Mouse (Mus musculus) monocyte, adult 5-6 weeks (primary cell): ENCODE measurements around the gene Glud1. TPM values are rescaled to one million over a fixed set of nuclear protein-coding genes. Genes with fewer than 3 reads are reported as not detected.
A peak's percentile ranks its signal among the peaks of the same experiment; 100 is the strongest.

ENCODE experiments used
- ATAC-seq: fragments of 153-309, 156-312 bp; replicated peaks from 2 replicates; pipeline ENCODE4 v1.8.0; 2017; ENCODE audit warnings: mild to moderate bottlenecking; ENCODE audit not compliant: low TSS enrichment, insufficient number of reproducible peaks, severe bottlenecking, poor library complexity, low FRiP score
- total RNA-seq: library from RNA; stranded (forward); fragments of 200-1000, 200-491, 200-594 nt; gene quantifications from 3 replicates; pipeline ENCODE4 v1.2.3, GENCODE M21; 2017

The Glud1 gene
- 385 to 458 TPM (median 387 TPM) in 3 replicates for total RNA-seq

DNA sequence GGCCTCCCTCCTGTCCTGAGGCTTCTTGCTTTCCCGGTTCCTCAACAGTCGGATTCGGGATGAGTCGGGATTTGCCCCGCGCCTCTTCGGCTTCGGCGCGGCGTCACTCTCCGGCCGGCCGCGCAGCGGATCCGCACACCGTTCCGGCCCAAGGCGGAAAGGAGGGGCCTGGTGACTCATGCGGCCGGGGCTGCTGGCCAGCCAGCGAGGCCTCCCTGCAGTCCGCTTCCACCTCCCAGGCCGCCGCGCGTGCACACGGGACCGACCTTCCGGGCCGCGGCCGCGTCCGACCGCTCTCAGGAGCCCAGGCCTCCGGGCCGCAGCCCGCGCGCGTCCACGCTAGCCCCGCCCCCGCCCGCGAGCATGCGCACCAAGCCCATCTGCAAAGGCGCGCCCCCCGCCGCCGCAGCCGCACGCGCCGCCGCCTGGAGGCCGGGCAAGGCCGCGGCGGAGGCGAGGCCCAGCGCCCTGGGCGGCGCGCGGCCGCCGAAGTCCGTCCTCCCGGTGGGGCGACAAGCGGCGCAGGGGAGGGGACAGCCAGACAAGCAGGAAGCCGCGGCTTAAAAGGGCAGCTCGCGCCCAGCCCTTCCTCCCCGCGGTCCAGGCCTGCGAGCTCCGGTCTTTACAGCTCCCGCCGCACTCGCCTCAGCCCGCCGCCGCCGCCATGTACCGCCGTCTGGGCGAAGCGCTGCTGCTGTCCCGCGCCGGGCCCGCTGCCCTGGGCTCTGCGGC is at the start of gene Glud1, which contains the start of gene Shld2:
Glud1 (plus strand) TSS at position 494 of the 732 bp plus-strand sequence.
Shld2 (minus strand) TSS at position 260 of the 732 bp plus-strand sequence.
- ATAC-seq: peak; percentile 78

DNA sequence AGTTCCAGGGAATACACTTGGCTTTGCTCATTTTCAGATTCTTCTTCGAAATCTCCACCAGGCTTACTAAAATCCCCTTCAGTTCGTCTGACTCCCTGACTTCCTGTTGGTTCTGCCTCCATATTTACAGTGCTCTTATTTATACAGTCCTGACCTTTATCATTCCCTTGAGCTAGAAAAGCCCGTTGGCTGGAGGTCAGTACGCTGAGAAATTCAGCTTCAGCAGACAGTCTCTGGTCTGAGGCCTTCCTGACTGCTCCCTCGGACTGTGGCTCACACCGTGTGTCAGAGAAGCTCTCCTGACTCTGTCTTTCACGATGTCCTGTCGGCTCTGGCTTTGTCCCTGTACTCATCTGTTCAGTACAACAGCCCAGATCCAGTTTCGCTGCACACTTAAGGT is 42.5 kb upstream of the Glud1 start:
- no peak for ATAC-seq

DNA sequence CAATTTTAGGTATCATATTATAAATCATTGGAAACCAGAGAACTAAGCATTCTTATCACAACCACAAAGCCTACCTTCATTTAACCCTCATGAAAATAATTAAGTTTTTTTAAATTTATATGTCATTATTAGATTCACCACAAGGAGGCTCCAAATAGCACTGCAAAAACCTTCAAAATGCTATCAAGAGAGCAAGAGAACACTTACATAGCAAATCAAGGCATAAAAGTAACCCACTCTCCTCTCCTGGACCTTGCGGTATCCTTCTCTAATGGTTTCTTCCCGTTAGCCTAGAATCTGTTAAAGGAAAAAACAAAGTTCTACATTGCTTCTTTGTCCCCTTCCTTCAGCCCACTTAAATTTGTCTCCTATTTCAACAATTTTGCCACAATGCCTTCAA is 37.2 kb upstream of the Glud1 start:
- ATAC-seq: 0 out of 2 replicates have a peak, but pooled peaks have one; percentile 40

DNA sequence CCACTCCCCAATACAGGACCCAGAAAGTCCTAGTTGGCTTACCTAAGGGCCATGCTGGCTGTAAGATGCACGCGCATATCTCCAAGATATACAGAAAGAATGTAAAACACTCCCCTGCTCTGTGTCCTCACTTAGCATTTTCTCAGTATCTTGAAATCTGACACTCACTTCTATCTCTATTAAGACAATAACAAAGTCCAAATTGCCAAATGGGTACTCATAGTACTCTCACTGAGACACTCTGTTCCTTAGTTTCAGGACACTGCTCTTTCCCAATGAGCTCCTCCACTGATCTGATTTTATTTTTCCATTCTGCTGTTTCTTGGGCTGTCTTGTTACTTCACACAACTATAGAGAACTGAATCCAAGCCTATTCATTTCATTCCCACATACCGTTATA is 36.4 kb upstream of the Glud1 start:
- no peak for ATAC-seq

DNA sequence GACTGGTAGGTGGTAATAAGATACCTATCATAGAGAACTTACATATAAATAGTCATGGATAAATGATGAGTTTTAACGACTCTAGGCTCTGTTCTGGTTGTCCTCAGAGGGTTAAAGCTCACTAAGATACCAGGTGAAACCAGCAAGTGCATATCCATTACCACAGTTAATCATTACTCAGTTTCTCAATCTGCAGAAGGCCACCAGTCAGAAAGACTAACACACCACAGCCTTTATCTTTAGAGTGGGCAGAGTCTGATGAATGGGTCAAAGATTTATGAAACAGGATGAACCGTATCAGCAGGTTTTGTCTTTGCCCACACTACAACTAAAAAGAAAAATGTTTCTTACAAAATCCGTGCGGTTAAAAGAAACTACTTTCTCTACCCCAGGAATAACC is 35.3 kb upstream of the Glud1 start:
- no peak for ATAC-seq

DNA sequence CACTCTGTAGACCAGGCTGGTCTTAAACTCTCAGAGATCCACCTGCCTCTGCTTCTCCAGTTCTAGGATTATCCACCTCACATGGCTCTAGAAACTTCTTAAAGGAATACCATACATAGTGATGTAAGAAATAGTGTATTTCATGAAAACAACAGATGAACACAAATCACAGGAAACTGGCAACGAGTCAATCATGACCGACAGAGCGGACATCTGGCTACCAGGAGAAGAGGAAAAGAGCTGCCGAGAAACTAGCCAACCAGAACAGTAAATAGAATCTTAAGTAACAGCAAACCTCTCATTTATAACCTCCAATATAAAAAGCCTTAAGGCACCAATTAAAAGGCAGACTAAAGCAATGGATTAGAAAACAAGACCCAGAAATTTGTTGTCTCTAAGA is 30.8 kb upstream of the Glud1 start:
- ATAC-seq: no peak

DNA sequence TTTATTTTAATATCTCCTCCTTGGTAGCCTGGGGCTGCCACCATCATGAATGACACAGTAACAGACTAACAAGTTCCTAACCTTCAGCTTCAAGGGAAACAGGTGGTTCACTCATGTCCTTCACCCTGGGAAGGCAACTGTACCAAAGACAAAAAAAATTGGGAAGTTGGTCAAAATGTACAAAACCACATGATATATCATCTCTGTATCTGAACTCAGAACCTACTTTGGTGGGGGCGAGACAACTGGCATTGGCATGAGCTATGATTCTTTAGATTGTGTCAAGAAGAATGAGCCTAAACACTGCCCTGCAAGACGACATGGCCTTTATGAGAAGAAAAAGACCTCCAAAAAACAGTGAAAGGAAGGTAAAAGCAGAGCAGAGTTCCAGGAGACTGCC is 29.7 kb upstream of the Glud1 start:
- ATAC-seq: no peak

DNA sequence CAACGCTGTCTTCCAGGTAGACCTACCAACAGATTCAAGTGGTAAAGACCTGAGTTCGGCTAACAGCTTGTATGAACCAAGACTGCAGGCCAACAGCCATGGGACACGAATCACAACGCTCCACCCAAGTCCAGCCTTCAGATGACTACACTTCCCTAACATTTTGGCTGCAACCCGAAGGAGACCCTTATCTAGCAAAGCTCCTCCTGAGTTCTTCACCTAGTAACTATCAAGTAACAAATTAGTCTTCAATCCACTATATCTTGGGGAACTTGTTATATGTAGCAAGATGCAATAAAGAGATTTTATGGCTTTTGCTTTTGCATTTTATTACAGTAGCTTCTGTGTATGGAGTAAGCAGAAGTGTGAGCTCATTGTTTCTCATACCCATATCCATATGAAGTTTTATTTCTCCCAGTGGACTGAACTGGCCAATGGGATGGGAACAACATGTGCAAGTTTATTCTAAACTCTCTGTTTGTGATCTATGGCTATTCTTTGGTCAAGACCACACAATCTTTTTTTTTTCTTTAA is 28.7 kb upstream of the Glud1 start:
- ATAC-seq: no peak

DNA sequence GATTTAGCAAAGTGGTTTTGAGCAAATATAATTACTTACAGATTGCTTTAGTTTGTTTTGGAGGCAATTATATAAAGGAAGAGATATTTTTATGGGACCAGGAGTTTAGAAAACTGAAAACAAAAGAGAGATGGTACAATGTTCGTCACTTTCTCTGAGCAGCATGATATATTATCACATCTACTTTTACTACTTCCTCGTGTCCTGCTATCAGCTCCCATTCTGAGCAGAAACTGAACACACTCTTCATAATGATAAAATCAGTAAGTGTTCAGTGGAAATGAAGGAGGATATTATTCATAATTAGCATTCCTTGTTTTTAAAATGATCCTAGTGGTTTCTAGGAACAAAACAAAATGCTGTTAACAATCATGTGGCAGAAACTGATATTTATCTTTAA is 22.1 kb upstream of the Glud1 start:
- ATAC-seq: no peak

DNA sequence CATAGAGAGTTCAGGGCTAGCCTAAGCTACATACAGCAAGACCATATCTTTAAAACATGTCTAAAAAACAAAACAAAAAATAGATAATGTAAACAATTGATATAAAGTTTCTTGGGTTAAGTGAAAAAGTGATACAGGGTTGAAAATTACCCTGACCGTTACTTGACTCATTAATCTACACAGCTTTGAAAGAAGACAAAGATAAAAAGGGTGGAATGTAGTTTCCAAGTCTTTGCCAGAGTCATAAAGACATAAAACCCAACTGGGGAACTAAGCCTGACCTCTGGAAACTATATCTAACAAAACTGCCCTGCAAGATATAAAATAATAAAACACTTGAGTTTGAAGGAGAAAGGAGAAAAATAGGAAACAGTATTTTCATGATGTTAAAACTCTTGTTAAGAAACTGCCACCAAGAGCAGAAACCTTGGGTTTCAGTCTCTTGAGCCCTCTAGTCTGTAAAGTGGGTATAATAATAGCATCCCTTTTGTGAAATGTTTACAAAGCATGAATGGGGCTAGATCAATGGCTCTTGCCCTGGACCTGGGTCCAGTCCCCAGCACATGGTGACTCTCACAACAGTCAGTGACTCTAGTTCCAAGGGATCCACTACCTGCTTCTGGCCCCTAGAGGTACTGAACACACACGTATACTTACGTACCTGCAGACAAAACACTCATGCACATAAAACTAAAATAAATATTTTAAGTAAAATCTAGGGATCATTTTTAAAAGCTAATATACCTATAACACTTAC is 21.1 kb upstream of the Glud1 start:
- no peak for ATAC-seq

DNA sequence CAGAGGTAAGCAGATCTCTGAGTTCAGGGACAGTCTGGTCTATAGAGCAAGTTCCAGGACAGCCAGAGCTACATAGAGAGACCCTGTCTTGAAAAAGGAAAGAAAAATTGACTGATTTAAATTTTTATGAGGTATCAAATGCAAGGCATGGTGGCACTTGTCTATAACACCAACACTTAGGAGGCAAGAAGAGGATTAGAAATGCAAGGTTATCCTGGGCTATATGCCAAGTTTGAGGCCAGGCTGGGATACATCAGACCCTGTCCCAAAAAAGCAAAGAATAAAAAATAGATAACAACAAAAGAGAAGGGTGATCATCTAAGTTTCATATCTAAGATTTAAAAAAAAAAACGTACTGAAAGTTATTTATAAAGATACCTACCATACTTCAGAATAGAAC is 20.3 kb upstream of the Glud1 start:
- no peak for ATAC-seq

DNA sequence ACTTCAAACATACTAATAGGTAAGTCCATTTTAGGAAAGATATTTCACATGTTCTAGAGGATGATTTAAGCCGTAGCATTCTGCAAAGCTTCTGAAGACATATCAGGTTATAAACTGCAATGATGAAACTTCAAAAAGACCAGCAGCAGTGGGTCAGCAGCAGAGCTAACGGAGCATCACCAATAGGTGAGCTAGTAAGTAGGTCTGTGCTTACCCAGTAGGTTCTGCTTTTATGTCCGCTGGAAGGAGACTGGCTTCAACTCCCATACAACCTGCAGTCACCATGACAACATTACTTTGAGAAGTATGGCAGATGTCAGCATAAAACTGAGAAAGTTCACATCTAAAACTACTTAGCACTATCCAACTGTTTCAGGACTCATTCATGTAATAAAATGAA is 16.9 kb upstream of the Glud1 start:
- no peak for ATAC-seq

DNA sequence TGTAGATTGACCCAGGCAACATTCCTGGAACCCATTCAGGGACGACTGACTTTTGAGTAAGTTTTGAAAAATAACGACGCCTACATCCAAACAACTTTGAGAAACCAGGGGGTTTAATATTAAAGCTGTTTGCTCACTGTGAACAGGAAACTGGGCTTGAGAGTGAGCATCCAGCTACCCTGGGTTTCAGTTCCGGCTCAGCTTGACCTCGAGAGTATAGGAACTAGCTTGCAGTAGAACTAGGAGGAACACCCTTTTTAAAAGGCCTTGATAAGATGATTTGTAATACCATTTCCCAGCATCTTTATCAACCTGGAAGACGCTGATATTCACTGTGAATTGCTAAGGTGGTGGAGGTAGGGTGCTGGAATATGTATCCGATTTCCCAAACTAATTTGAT is 14.2 kb upstream of the Glud1 start:
- ATAC-seq: peak; percentile 92

DNA sequence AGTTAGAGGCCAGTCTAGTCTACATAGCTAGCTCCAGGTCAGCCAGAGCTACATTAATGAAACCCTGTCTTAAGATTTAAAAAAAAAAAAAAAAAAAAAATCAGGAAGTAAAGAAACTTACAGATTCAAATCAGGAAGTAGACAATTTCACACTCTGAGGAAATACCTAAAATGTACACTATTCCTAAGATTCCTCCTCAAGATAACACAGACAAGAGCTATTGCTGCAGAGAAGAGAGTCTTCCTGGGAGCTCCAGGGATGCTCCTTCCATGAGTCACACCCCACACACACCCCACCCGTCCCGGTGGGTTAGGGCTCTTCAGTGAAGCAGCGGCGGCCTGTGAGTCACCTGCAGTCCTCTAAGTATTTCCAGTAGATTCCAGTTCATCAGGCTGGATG is 13.5 kb upstream of the Glud1 start:
- ATAC-seq: no peak; the same call in 1 of the 2 replicates

DNA sequence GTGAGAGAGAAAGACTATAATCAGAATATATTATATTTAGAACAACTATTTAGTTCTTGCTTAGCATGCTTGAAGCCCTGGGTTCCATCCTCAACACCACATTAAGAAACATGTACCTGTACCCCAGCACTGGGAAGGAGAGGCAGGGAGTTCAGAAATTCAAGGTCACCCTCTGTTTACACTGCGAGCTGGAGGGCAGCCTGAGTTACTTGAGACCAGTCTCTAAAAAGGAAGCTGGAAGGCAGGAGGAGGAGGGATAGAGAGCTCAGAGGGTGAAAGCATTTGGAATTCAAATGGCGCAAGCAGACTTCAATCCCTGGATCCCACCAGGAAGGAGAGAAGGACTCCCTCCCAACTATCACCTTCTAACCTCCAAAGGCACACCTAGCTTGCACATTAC is 12.9 kb upstream of the Glud1 start:
- ATAC-seq: no peak

DNA sequence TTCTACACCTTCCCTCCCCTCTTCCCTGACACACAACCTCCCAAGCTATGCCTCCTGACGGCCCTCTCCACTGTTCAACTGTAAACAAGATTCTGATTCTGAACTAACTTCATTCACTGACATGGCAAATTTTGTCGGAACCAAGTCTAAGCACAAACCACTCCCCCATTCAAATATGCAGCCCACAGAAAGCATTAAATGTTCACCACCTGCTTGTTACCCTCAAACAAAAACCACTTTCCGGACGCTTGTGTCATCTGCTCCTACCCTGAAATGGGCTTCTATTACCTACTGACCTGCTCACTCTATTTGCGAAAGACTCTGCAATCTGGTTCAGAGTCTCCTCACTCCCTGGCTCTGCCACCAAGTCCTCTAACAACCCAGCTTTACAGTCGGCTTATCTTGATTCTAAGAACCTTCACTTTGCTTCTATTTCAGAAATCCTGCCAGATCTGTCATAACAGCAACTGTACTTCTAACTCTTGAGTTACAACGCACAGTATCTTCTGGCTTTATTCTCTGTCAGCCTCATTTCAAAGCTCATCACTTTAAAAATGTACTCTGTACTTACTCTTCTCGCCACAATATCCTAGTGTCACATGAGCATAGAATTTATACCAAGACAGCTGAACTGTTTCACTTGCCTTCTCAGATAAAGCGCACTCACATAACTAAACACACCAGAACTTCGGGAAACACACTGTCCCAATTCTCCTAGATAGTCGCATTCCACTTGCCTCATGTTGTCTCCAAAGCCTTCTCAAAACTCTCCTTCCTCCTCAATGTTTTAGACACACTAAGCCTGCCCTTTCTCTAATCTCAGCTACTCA is 11.4 kb upstream of the Glud1 start:
- ATAC-seq: no peak

DNA sequence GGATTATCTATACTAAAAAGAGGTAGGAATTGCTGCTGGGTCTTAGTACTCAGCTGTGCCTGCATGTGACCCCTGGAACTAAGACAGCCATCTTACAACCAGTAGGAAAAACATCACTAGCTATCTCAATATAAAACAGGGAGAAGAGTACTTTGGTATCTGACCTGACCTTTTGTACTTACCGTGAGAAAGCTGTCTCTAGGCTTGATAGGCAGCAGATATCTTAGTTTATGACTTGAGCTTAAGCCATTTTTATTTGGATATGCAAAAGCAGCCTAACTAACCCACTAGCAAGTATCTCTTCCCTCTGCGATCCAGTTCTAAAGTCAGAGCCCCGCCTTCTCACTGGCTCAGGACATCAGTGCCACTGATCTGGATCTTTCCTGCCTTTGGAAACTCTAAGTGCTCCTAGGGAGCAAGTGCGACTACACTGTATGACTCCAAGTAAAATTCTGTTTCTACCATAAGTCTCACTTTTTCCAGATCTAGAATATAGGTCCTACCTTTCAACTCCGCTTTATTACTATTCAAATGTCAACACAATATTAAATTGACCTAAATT is 7.8 kb upstream of the Glud1 start:
- ATAC-seq: no peak

DNA sequence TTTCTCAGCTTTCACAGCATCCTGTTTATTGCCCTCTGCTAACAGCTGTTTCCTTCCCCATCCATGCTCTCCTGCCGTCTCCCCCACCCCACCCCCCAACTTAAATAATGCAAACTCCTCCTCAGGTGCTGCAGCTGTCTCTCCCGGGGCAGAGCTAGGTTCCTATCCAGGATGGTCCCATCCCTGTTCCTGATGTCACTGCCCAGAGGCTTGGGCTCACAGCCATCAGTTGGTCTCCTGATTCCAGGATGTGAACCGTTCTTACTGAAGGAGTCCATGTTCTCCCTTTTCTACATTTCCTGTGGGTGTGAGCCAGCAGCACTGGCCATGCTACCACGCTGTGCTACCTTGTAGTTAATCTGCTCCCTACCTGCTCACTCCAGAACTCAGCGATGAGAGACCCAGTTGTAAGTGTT is 7.3 kb upstream of the Glud1 start:
- no peak for ATAC-seq

DNA sequence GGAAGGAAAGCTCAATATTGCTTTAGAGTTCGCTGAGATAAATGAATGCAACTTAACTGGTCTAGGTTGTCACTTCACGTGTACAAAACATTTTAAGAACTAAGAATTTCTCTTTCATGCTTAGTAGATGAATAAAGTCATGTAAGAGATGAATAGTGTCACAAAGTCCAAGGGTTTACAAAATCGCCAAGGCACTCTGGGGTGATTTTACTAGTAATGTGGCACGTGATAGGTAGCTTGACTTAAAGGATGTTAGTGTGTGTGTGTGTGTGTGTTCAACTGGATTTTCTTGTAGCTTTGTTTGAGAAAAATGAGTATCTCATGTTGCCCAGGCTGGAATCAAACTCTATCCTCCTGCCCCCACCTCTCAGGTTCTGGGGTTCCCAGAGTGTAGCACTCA is 1.3 kb upstream of the Glud1 start:
- no peak for ATAC-seq
